Mouse (Mus musculus) urinary bladder, postnatal 14 days (tissue): ENCODE measurements around the gene Tsacc.
"Not testable (repeated sequence)": the region's sequence is repeated elsewhere in the genome, so short reads cannot be mapped to it uniquely, and the experiment has no call there.

Experiments
- DNase-seq: peaks from one replicate; pipeline ENCODE4 v3.0.0; 2021; ENCODE audit warnings: low spot score

The Tsacc gene

GRCm38 (mm10) chr3:88296561-88297318 lies at the start of gene Tsacc, which contains the start of gene Cct3:
Gene Tsacc, minus strand, starts transcription at chr3:88296999.
Gene Cct3, plus strand, starts transcription at chr3:88297116.
- DNase-seq = peak; percentile 96

- DNase-seq = no peak
Observed at GRCm38 (mm10) chr3:88339006-88339405, 42.2 kb upstream of the Tsacc start.

GRCm38 (mm10) chr3:88338316-88338715 lies 41.5 kb upstream of the Tsacc start:
- DNase-seq = no peak

- no peak for DNase-seq
Observed at GRCm38 (mm10) chr3:88337367-88338020, 40.7 kb upstream of the Tsacc start.

GRCm38 (mm10) chr3:88336058-88337013 lies 39.5 kb upstream of the Tsacc start, which contains the start of the genes Tmem79 and Smg5:
Gene Tmem79, minus strand, starts transcription at chr3:88336148.
Gene Smg5, plus strand, starts transcription at chr3:88336260.
- peak; percentile 97 for DNase-seq

GRCm38 (mm10) chr3:88335436-88336053 lies 38.7 kb upstream of the Tsacc start:
- no peak for DNase-seq

- no peak for DNase-seq
Observed at GRCm38 (mm10) chr3:88334902-88335435, 38.2 kb upstream of the Tsacc start.

GRCm38 (mm10) chr3:88334029-88334658 lies 37.3 kb upstream of the Tsacc start:
- DNase-seq = peak; percentile 83

- peak; percentile 46 for DNase-seq
Observed at GRCm38 (mm10) chr3:88331282-88331681, 34.5 kb upstream of the Tsacc start.

- DNase-seq = no peak
Observed at GRCm38 (mm10) chr3:88328956-88329355, 32.2 kb upstream of the Tsacc start.

- peak; percentile 72 for DNase-seq
Observed at GRCm38 (mm10) chr3:88324951-88325405, 28.2 kb upstream of the Tsacc start, which contains the start of gene Glmp. Gene Glmp, plus strand, starts transcription at chr3:88325023.

GRCm38 (mm10) chr3:88299172-88299571 lies 2.4 kb upstream of the Tsacc start:
- DNase-seq = no peak

- DNase-seq = no peak
Observed at GRCm38 (mm10) chr3:88297321-88297851, 587 bp upstream of the Tsacc start.

- DNase-seq = no peak
Observed at GRCm38 (mm10) chr3:88296110-88296560, 664 bp downstream of the Tsacc start.

- DNase-seq = not testable (repeated sequence)
Observed at GRCm38 (mm10) chr3:88295272-88295671, 1.5 kb downstream of the Tsacc start.

- peak; percentile 16 for DNase-seq
Observed at GRCm38 (mm10) chr3:88291970-88292369, 4.8 kb downstream of the Tsacc start.

GRCm38 (mm10) chr3:88288133-88288713 lies 8.6 kb downstream of the Tsacc start:
- DNase-seq = not testable (repeated sequence)

- DNase-seq = no peak
Observed at GRCm38 (mm10) chr3:88287110-88287509, 9.7 kb downstream of the Tsacc start, which contains the start of gene Gm38392. Gene Gm38392, minus strand, starts transcription at chr3:88287210.

- not testable (repeated sequence) for DNase-seq
Observed at GRCm38 (mm10) chr3:88285565-88285895, 11.3 kb downstream of the Tsacc start.
